Mouse (Mus musculus) heart, adult 9 months (tissue): ENCODE measurements around the gene Foxg1.

Experiments
- DNase-seq, 2 experiments: peaks; one replicate each; pipeline ENCODE4 v3.0.0; 2022; ENCODE audit warnings: low spot score in 2 of 2

The Foxg1 gene

GRCm38 (mm10) chr12:49401796-49402130 lies 19.3 kb downstream of the Foxg1 start:
- DNase-seq: no peak

GRCm38 (mm10) chr12:49409833-49410232 lies 27.4 kb downstream of the Foxg1 start:
- DNase-seq: no peak

- no peak for DNase-seq
Observed at GRCm38 (mm10) chr12:49417963-49418362, 35.5 kb downstream of the Foxg1 start.
